Mouse (Mus musculus): ENCODE measurements around the gene Eno2. TPM values are rescaled to one million over a fixed set of nuclear protein-coding genes. Genes with fewer than 3 reads are reported as not detected.

Eno2 gene
- polyA plus RNA-seq, 1 experiment from 2014 or later, result 9.4 TPM

GRCm38 (mm10) chr6:124729850-124730705 lies 39.4 kb downstream of the Eno2 start:
- no peak overlapping the region for H3K4me2 ChIP-seq (replicated peaks)
- no peaks in the 10 kb centered on the region for H3K9me3 ChIP-seq
- no peak for ATAC-seq (ENCODE audit: low FRiP score, low read depth)
- no peaks in the 10 kb centered on the region for H3K4me1 ChIP-seq
- 90% methylated on average over 7 of the region's 8 CpGs for WGBS
- H3K27me3 ChIP-seq, result 0 out of 2 replicates have a peak, but pooled peaks cover 3% of the 10 kb centered on the region
- no peak overlapping the region for H3K4me3 ChIP-seq
- no peak overlapping the region for H3K27ac ChIP-seq (replicated peaks)
- no peak overlapping the region for H3K9ac ChIP-seq (replicated peaks)
- no peaks in the 10 kb centered on the region for H3K36me3 ChIP-seq

- no peak for ATAC-seq (ENCODE audit: low FRiP score, low read depth)
Measured at GRCm38 (mm10) chr6:124728621-124729020, 40.9 kb downstream of the Eno2 start.

GRCm38 (mm10) chr6:124724472-124724871 lies 45.0 kb downstream of the Eno2 start:
- Histone ChIP-seq H3K27me3 (no peaks in the 10 kb centered on the region), H3K4me2 (replicated peaks) (no peak overlapping the region), H3K9ac (replicated peaks) (no peak overlapping the region), H3K9me3 (no peaks in the 10 kb centered on the region), H3K27ac (replicated peaks) (no peak overlapping the region), H3K36me3 (no peaks in the 10 kb centered on the region), H3K4me1 (no peaks in the 10 kb centered on the region), H3K4me3 (no peak overlapping the region)
- WGBS, result 89% methylated on average over 10 of the region's 10 CpGs
- ATAC-seq (ENCODE audit: low FRiP score, low read depth), result no peak

More at GRCm38 (mm10) chr6:124728621-124729020, 40.9 kb downstream of the Eno2 start:
- Histone ChIP-seq H3K36me3 (no peaks in the 10 kb centered on the region), H3K27me3 (0 out of 2 replicates have a peak, but pooled peaks cover 3% of the 10 kb centered on the region), H3K27ac (replicated peaks) (no peak overlapping the region), H3K9ac (replicated peaks) (no peak overlapping the region), H3K9me3 (no peaks in the 10 kb centered on the region), H3K4me3 (no peak overlapping the region), H3K4me1 (no peaks in the 10 kb centered on the region), H3K4me2 (replicated peaks) (no peak overlapping the region)
- WGBS, result 90% methylated on average over 10 of the region's 10 CpGs

- H3K4me1 ChIP-seq, result no peaks in the 10 kb centered on the region
- ATAC-seq (ENCODE audit: low FRiP score, low read depth), result no peak
- no peak overlapping the region for H3K4me2 ChIP-seq (replicated peaks)
- H3K4me3 ChIP-seq, result no peak overlapping the region
- no peaks in the 10 kb centered on the region for H3K36me3 ChIP-seq
- WGBS, result 80% methylated on average over 8 of the region's 8 CpGs
- H3K9me3 ChIP-seq, result no peaks in the 10 kb centered on the region
- no peak overlapping the region for H3K9ac ChIP-seq (replicated peaks)
- no peaks in the 10 kb centered on the region for H3K27me3 ChIP-seq
- no peak overlapping the region for H3K27ac ChIP-seq (replicated peaks)
Measured at GRCm38 (mm10) chr6:124723541-124723940, 45.9 kb downstream of the Eno2 start.

- whole genome bisulfite sequencing, result 76% methylated on average over 6 of the region's 6 CpGs
- Histone ChIP-seq H3K36me3 (0 out of 2 replicates have a peak, but pooled peaks cover 1% of the 10 kb centered on the region), H3K9ac (replicated peaks) (no peak overlapping the region), H3K4me3 (no peak overlapping the region), H3K27ac (replicated peaks) (no peak overlapping the region), H3K27me3 (no peaks in the 10 kb centered on the region), H3K4me2 (replicated peaks) (no peak overlapping the region), H3K4me1 (no peaks in the 10 kb centered on the region), H3K9me3 (no peaks in the 10 kb centered on the region)
- no peak for ATAC-seq (ENCODE audit: low FRiP score, low read depth)
Measured at GRCm38 (mm10) chr6:124722876-124723473, 46.5 kb downstream of the Eno2 start.

DNA sequence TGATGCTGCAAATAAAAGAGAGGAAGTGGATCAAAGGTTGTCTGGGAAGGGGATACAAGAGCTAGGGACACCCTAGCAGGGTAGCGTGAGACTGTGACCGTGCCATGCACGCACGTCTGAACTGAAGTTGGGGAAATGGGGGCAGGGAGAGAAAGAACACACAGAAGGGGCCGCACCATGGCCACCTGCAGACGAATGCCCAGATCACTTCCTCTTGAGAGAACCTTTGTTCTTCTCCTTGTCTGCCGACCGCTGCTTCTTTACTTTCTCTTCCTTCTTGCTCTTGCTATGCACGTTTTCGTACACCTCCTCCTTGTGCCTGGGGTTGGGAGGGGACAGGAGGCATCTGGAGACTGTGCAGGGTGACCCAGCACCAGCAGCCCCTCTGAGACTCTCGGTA lies 48.6 kb downstream of the Eno2 start:
- Histone ChIP-seq H3K27me3 (no peaks in the 10 kb centered on the region), H3K4me2 (replicated peaks) (no peak overlapping the region), H3K9me3 (no peaks in the 10 kb centered on the region), H3K4me3 (no peak overlapping the region), H3K4me1 (no peaks in the 10 kb centered on the region), H3K36me3 (peaks cover 21% of the 10 kb centered on the region), H3K9ac (replicated peaks) (no peak overlapping the region), H3K27ac (replicated peaks) (no peak overlapping the region)
- no peak for ATAC-seq (ENCODE audit: low FRiP score, low read depth)
- 76% methylated on average over 11 of the region's 11 CpGs for WGBS

DNA sequence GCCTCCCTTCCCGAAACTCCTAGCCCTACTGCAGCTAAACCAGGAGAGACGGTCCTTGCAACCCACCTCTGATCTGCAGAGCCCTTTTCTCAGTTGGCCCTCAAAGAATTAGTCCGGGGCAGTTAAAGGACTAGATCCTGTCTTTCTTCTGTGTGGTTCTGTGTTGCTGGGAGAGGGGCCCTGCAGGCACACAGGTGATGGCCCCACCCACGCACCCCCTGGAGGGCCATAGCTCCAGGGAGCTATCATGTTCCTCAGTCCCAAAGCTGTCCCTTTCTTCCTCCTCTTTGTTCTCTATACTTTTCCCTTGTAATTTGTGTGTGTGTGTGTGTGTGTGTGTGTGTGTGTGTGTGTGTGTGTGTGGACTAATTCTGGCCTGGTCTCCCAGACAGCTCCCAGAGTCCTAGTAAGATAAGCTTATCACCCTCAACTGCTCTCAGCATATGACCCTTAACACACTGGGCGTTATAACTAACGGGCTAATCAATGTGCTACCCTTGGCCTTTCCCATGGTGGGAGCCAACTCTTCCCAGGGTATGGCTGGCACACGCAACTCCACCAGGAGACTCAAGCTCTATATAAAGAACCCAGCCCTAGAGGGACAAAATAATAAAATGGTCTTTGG lies 50.0 kb downstream of the Eno2 start:
- H3K9ac ChIP-seq (replicated peaks), result no peak overlapping the region
- no peak overlapping the region for H3K4me3 ChIP-seq
- no peaks in the 10 kb centered on the region for H3K4me1 ChIP-seq
- H3K4me2 ChIP-seq (replicated peaks), result no peak overlapping the region
- 73% methylated on average over 7 of the region's 7 CpGs for WGBS
- no peaks in the 10 kb centered on the region for H3K27me3 ChIP-seq
- H3K27ac ChIP-seq (replicated peaks), result no peak overlapping the region
- peaks cover 36% of the 10 kb centered on the region for H3K36me3 ChIP-seq
- no peaks in the 10 kb centered on the region for H3K9me3 ChIP-seq
- ATAC-seq (ENCODE audit: low FRiP score, low read depth), result no peak

DNA sequence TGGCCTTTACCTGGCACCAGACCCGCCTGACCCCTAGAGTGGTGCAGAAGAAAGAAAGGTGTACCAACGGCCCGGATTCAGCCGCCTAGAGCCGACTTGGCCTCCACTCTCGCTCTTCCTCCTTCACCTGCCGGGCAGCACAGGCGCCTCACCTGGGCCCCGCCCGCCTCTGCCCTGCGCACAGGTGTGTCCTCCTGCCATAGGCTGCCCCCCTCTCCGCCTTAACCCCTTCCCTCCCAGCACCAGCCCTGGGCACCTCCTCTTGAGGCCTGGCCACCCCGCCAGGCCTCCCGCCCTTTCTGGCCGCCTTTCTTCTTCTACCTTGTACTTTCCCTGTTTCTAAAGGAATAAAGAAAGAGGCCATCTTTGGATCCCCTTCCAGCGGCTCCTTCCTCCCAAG lies 50.8 kb downstream of the Eno2 start:
- no peaks in the 10 kb centered on the region for H3K27me3 ChIP-seq
- no peak overlapping the region for H3K27ac ChIP-seq (replicated peaks)
- no peak overlapping the region for H3K4me3 ChIP-seq
- no peak overlapping the region for H3K4me2 ChIP-seq (replicated peaks)
- WGBS, result 57% methylated on average over 16 of the region's 16 CpGs
- no peak overlapping the region for H3K9ac ChIP-seq (replicated peaks)
- peaks cover 42% of the 10 kb centered on the region for H3K36me3 ChIP-seq
- H3K4me1 ChIP-seq, result peaks cover 5% of the 10 kb centered on the region
- H3K9me3 ChIP-seq, result no peaks in the 10 kb centered on the region
- ATAC-seq (ENCODE audit: low FRiP score, low read depth), result no peak

- WGBS, result 83% methylated on average over 13 of the region's 13 CpGs
- no peaks in the 10 kb centered on the region for H3K27me3 ChIP-seq
- H3K27ac ChIP-seq (replicated peaks), result no peak overlapping the region
- H3K9ac ChIP-seq (replicated peaks), result no peak overlapping the region
- peaks cover 43% of the 10 kb centered on the region for H3K36me3 ChIP-seq
- H3K4me3 ChIP-seq, result no peak overlapping the region
- no peak for ATAC-seq (ENCODE audit: low FRiP score, low read depth)
- H3K9me3 ChIP-seq, result no peaks in the 10 kb centered on the region
- no peak overlapping the region for H3K4me2 ChIP-seq (replicated peaks)
- H3K4me1 ChIP-seq, result peaks cover 13% of the 10 kb centered on the region
Measured at GRCm38 (mm10) chr6:124717968-124718367, 51.5 kb downstream of the Eno2 start.

DNA sequence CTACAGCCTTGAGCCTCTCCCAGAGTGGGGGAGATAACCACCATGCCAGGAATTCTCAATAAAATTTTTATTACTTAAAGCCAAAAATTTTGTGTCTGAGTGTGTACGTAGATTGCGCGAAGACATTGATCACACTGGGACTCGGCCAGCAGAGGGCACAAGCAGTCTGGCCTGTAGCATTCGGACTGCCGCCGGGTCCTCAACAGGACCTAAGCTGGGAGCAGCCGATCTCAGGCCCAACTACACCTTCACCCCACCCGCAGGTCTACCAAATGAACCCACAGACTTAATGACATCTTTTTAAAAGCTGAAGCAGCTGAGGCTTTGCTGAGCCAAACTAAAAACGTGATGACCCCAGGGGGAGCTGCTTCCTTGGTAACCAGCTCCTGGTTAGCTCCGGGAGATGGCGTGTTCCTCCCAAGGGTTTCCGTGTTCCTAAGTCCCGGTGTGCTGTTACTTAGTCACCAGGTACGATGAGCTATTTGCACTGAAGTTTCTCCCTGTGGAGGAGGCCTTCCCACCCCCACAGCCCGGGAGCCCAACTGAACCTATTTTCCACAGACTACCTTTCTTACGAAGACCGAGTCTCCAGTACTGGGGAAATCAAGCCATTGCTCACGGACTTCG lies 52.5 kb downstream of the Eno2 start:
- Histone ChIP-seq H3K9me3 (no peaks in the 10 kb centered on the region), H3K4me2 (replicated peaks) (no peak overlapping the region), H3K36me3 (peaks cover 43% of the 10 kb centered on the region), H3K27ac (replicated peaks) (no peak overlapping the region), H3K9ac (replicated peaks) (no peak overlapping the region), H3K27me3 (no peaks in the 10 kb centered on the region), H3K4me1 (peaks cover 17% of the 10 kb centered on the region), H3K4me3 (no peak overlapping the region)
- 66% methylated on average over 20 of the region's 20 CpGs for WGBS
- ATAC-seq (ENCODE audit: low FRiP score, low read depth), result no peak

DNA sequence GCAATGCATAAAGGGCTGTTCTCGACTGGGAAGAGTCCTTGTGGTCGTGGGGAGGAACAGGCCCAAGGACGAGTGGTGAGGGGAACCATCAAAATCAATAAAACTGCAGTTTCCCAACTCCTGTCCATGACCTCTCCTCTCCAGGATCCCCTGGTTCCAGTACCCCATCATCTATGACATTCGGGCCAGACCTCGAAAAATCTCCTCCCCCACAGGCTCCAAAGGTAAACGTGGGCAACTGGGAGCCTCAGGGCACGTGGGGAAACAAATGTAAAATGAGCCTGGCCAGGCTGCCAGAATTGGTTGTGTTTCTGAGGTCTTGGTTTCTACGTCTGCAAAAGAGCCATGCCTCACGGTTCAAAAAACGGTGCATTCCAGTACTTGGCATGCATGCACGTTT lies 56.6 kb downstream of the Eno2 start:
- peak overlapping the region; percentile 97 for H3K4me2 ChIP-seq (replicated peaks)
- no peaks in the 10 kb centered on the region for H3K27me3 ChIP-seq
- H3K27ac ChIP-seq (replicated peaks), result peak overlapping the region; percentile 80; the same call in 1 of the 2 replicates
- H3K4me3 ChIP-seq, result peak overlapping the region; percentile 96
- WGBS, result 17% methylated on average over 11 of the region's 11 CpGs
- H3K9ac ChIP-seq (replicated peaks), result peak overlapping the region; percentile 94
- H3K9me3 ChIP-seq, result no peaks in the 10 kb centered on the region
- H3K36me3 ChIP-seq, result peaks cover 47% of the 10 kb centered on the region
- ATAC-seq (ENCODE audit: low FRiP score, low read depth), result no peak
- H3K4me1 ChIP-seq, result peaks cover 32% of the 10 kb centered on the region

Data from midbrain, embryonic 12.5 days (tissue).